ENCODE assay signal across 9 mouse cellular contexts in the genomic region with DNA sequence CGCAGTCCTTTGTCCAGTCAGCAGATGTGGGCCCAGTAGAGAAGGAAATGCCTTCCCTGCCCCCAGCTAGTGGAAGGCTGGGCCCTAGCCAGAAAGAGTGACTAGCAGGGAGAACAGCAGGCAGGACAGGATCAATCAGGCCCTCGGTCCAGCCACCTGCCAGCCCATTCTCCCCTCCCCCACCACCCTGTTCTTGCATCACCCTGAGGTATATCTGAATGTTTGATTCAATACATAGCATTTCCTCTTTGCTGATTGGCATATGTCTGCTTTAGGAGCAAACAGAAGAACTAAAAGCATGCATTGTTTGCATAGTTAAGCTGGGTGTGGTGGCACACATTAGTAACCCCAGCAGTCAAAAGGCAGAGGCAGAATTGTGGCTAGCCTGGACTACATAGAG. TPM values are rescaled to one million over a fixed set of nuclear protein-coding genes. Genes with fewer than 3 reads are reported as not detected.
DNase-seq lines count a peak whose midpoint lies in the region; ATAC-seq and TF ChIP-seq lines count a peak whose summit lies in the region.
"Had no signal": no experiment of that assay in that cellular context is flagged by ENCODE, and none has a peak within 500 bp of the region (broad histone marks: within the 10 kb centered on the region; RNA-seq: fewer than 3 reads in every experiment).

No protein-coding gene starts in this region.

- TF ChIP-seq CTCF in stomach, postnatal 0 days (IDR thresholded peaks at IDR 0.05; ENCODE audit: low read depth) = no peak

- ATAC-seq in intestine, embryonic 15.5 days = peak; percentile 63
- ATAC-seq in liver, embryonic 15.5 days (ENCODE audit: insufficient read depth) = peak; percentile 56
- peak; percentile 87 for ATAC-seq in stomach, postnatal 0 days (ENCODE audit: low FRiP score, low TSS enrichment)

- no peak for TF ChIP-seq EP300 in stomach, postnatal 0 days (optimal IDR thresholded peaks at IDR 0.05)

- H3K9ac ChIP-seq in intestine, embryonic 15.5 days = no peak overlapping the region
- no peak overlapping the region for H3K9ac ChIP-seq in liver, embryonic 15.5 days
- no peak overlapping the region for H3K9ac ChIP-seq in stomach, postnatal 0 days (ENCODE audit: low read length)

- H3K4me3 ChIP-seq in intestine, embryonic 15.5 days (replicated peaks) = no peak overlapping the region
- no peak overlapping the region for H3K4me3 ChIP-seq in liver, embryonic 15.5 days (replicated peaks)
- H3K4me3 ChIP-seq in stomach, postnatal 0 days (ENCODE audit: low read depth, low read length) = no peak overlapping the region

- peak; percentile 59 to 73 for DNase-seq in urinary bladder, adult 18-20 months (ENCODE audit: low spot score in 2 of 2)
- DNase-seq in urinary bladder, adult 2 months (ENCODE audit: low spot score) = no peak
- DNase-seq in stomach, postnatal 0 days (ENCODE audit: low spot score) = peak; percentile 89
- no peak for DNase-seq in gastrocnemius, postnatal 14 days
- DNase-seq in MN1 (ENCODE audit: low spot score) = no peak
- DNase-seq in adrenal gland, adult (ENCODE audit: inconsistent age in 2 of 2, low spot score in 1 of 2) = no peak
- DNase-seq: cerebellum, postnatal 25 days had no signal

- peaks cover 17% of the 10 kb centered on the region for H3K4me1 ChIP-seq in intestine, embryonic 15.5 days (replicated peaks)
- peaks cover 15% of the 10 kb centered on the region for H3K4me1 ChIP-seq in liver, embryonic 15.5 days (replicated peaks)
- H3K4me1 ChIP-seq in stomach, postnatal 0 days (replicated peaks; ENCODE audit: control insufficient read depth, insufficient read depth) = peaks cover 6% of the 10 kb centered on the region

- no peaks in the 10 kb centered on the region for H3K27me3 ChIP-seq in intestine, embryonic 15.5 days (replicated peaks)
- H3K27me3 ChIP-seq in liver, embryonic 15.5 days = no peaks in the 10 kb centered on the region
- H3K27me3 ChIP-seq in stomach, postnatal 0 days (ENCODE audit: control insufficient read depth, insufficient read depth, low read length) = no peaks in the 10 kb centered on the region

- no peak overlapping the region for H3K4me2 ChIP-seq in intestine, embryonic 15.5 days (replicated peaks)
- H3K4me2 ChIP-seq in liver, embryonic 15.5 days = no peak overlapping the region
- H3K4me2 ChIP-seq in stomach, postnatal 0 days (replicated peaks; ENCODE audit: low read depth) = no peak overlapping the region

- intact Hi-C loops in gastrocnemius, postnatal 14 days (cut with DNase I; ENCODE audit: low total_unique reads) = no loop called here

- no peaks in the 10 kb centered on the region for H3K9me3 ChIP-seq in intestine, embryonic 15.5 days
- no peaks in the 10 kb centered on the region for H3K9me3 ChIP-seq in liver, embryonic 15.5 days (replicated peaks)
- H3K9me3 ChIP-seq in stomach, postnatal 0 days (ENCODE audit: control insufficient read depth, low read length) = no peaks in the 10 kb centered on the region

- H3K27ac ChIP-seq in intestine, embryonic 15.5 days = peak overlapping the region; percentile 36
- no peak overlapping the region for H3K27ac ChIP-seq in liver, embryonic 15.5 days (replicated peaks)
- peak overlapping the region; percentile 83 for H3K27ac ChIP-seq in stomach, postnatal 0 days (replicated peaks)

- no peaks in the 10 kb centered on the region for H3K36me3 ChIP-seq in intestine, embryonic 15.5 days
- no peaks in the 10 kb centered on the region for H3K36me3 ChIP-seq in liver, embryonic 15.5 days (replicated peaks)
- H3K36me3 ChIP-seq in stomach, postnatal 0 days (ENCODE audit: control insufficient read depth, insufficient read depth, low read length) = no peaks in the 10 kb centered on the region

- WGBS in intestine, embryonic 15.5 days = 21% methylated on average over 2 of the region's 2 CpGs
- 23% methylated on average over 2 of the region's 2 CpGs for WGBS in liver, embryonic 15.5 days (ENCODE audit: insufficient replicate concordance)
- WGBS in stomach, postnatal 0 days = 25% methylated on average over 2 of the region's 2 CpGs

RNA-seq across cellular contexts. Expression of a gene that starts 32.9 kb away (rescaled TPM):
- polyA plus RNA-seq in urinary bladder, adult 2 months (2012; rRNA removed) = 32.3 and 35.8 TPM in 2 replicates
- polyA plus RNA-seq in intestine, embryonic 15.5 days (2015; fragmentation: Nextera tagmentation; extraction: Ambion mirVana) = 20.3 and 21.4 TPM in 2 replicates
- 1.5 and 1.6 TPM in 2 replicates for polyA plus RNA-seq in liver, embryonic 15.5 days (2015; fragmentation: Nextera tagmentation; extraction: Ambion mirVana)
- polyA plus RNA-seq in stomach, postnatal 0 days (2015; fragmentation: Nextera tagmentation; extraction: Ambion mirVana) = 16.0 and 17.2 TPM in 2 replicates
- 1 to 10 TPM; 1.5 to 3.0 TPM for total RNA-seq in gastrocnemius, postnatal 14 days (2021)

Comparison
In these comparisons a context has a peak if more than half of its experiments do, and no peak if none do; other contexts are left out.
1. DNase-seq: peak in urinary bladder, adult 18-20 months (2 of 2) and stomach, postnatal 0 days (single experiment); none in urinary bladder, adult 2 months (single experiment), gastrocnemius, postnatal 14 days (single experiment), MN1 (single experiment) and adrenal gland, adult (0 of 2).
2. Peak in every context shown above with its lines, with median percentiles within 50 percentile points of each other: ATAC-seq.